Mouse (Mus musculus) frontal cortex, postnatal 36 days (tissue): ENCODE measurements around the gene D930007J09Rik.

Experiments
- DNase-seq, 2 experiments: peaks; one replicate each; pipeline ENCODE4 v3.0.0; 2022; ENCODE audit warnings: low spot score in 2 of 2

The D930007J09Rik gene

DNA sequence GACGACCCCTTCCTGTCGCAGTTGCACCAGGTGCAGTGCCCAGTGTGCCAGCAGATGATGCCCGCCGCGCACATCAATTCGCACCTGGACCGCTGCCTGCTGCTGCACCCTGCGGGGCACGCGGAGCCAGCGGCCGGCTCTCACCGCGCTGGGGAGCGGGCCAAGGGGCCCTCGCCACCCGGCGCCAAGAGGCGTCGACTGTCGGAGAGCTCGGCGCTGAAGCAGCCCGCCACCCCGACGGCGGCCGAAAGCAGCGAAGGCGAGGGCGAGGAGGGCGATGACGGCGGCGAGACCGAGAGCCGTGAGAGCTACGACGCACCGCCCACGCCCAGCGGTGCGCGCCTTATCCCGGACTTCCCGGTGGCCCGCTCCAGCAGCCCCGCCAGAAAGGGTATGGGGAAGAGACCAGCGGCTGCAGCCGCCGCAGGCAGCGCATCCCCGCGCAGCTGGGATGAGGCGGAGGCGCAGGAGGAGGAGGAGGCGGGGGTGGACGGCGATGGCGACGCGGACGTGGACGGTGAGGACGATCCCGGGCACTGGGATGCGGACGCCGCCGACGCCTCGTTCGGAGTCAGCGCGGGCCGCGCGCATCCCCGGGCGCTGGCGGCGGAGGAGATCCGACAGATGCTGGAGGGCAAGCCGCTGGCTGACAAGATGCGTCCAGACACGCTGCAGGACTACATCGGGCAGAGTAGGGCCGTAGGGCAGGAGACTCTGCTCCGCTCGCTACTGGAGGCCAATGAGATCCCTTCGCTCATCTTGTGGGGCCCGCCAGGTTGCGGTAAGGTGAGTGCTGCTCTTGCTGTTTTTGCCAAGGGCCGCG, at the start of gene D930007J09Rik:
Gene D930007J09Rik (minus strand): TSS at position 591 of the 823 bp plus-strand sequence.
- peak; percentile 61 to 65 for DNase-seq

DNA sequence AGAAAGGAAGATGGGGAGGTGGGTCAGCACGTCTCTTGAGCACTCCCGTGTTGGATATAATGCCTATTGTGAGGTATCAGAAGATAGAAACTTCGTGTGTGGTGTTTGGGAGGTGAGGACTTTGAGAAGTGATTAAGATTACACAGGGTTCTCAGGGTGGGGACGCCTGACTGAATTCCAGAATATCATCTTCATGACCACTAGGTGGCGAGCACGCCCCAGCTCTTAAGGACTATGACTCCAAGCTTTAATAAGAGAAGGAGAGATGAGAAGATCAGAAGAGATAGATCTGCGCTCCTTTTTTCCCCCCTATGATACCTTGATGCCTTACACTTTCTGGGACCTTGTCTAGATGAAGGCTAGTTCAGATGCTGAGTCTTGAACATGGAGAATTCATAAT, 49.3 kb upstream of the D930007J09Rik start:
- DNase-seq = peak; percentile 26 to 55

DNA sequence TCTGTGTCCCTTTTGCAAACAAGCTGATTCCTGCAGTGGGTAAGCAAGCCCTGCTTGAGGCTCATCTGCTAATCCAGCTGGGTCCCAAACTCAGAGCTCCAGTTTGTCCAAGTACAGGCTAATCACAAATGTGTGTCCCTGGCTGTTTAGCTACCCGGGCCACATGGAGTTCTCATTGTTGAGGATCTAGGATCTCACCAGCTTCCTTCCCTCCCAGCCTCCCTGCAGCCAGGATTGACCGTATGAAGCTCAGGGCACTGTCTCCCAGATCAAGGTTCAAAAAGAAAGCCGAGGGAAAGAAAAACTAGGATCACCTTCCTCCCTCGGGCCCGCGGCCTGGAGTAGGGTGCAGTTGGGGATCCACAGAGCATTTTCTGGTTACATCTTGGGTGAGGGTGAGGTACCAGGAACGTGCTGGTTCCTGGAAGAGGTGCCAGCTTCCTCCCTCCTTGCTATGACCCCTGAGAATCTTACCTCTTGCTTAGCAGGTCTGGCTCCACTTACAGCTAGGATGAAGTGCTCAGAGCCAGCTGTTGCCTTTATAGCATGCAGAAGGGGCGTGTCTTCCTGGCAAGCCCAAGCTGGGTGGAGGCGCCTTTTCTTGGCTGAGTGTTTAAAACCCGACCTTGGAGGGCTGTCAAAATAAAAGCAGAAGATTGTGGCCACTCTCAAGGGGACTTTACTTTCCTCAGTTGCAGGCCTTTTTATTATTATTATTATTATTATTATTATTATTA, 48.2 kb upstream of the D930007J09Rik start, which contains the start of gene Serpinb1a:
Gene Serpinb1a (minus strand): TSS at position 518 of the 737 bp plus-strand sequence.
- no peak for DNase-seq

DNA sequence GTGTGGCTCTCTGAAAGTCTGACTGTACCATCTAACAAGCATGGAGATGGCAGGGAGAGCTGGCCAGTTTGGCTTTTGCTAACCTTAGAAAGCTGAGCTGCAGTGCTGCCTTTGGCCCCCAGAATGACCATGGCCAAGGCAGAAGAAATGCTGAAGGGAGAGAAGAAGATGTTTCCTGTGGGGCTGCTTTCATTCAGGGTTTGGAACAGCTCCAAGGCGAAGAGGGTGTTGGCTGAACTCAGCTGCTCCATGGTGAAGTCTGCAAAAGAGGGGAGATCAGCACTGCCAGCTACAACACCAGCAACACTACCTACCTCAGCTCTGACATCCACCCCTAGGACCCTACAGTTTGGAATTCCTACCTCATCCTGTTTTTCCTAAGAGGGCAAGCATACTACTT, 47.5 kb upstream of the D930007J09Rik start:
- no peak for DNase-seq

DNA sequence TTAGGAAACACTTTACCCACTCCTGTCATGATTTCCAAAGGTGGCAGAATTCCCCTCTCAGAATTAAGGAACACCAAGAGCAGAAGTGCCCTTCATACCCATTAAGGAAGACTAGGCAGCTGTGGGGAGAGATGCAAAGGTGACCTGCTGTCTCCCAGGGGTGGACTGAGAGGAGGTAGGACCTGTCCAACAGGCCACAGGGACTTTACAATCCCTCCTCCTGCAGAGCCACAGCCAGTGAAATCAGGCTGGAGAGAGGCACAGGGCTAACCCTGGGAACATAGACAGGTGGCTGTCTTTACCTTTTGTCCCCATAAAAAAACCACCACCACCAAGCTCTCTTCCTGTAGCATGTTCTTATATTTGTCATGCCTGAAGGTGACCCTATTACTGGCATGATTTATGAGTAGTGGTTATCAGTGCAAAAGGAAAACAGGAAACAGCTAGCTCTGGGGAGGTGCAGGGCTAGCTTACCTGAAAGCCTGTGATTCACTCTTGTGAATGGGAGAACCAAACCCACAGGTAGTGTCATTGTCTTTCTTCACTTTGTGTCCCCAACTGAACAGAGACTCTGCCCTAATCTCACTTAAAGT, 47.0 kb upstream of the D930007J09Rik start:
- no peak for DNase-seq

DNA sequence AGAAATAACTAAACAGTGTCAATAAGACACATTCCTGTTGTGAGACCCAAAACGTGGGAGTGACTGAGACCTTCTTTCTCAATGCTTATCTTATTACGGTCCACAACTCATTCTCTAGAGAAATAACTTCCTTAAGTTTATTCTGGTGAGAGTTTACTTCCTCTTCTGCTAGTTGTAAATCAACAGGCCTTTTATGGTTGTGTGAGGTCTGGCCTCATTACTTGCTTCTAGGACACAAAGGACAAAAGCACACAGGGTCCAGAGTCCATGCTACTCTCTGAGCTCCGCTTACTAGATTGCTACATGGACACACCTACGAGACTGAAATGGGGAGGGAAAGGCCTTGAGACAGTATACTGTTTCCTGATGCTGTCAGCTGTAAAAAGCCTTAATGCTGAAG, 46.4 kb upstream of the D930007J09Rik start:
- no peak for DNase-seq

DNA sequence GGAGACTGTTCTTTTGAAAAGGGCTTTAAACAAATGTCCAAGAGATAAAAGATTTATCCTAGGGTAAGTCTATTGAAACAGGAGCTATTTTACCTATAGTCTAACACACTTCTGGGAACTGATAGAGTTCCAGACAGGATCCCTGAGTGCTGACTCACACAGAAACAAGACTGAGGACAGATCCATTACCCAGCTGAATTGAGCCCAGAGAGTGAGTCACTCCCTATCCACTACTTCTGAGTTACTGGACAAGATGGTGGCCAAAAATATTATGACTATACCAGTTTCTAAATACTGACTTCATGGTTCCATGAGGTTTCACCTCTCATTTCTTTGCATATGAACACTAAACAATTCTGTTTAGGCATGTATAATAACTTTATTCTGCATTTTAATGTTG, 43.6 kb upstream of the D930007J09Rik start:
- no peak for DNase-seq

DNA sequence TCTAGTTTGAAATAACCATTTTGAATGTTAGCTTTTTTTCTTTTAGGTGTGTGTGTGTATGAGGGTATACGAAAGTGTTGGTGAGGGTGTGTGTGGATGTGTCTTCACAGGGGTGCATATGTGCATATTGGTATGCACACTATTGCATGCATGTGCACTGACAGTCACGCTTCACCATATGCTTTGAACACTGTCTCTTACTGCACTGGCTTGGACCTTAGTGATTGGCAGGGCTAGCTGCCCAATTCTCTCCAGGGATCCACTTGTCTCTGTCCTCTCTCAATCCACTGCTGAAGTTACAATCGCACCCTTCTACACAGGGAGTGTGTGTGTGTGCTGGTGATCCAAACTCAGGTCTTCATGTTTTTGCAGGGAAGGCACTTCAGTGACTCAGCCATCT, 38.7 kb upstream of the D930007J09Rik start:
- no peak for DNase-seq

DNA sequence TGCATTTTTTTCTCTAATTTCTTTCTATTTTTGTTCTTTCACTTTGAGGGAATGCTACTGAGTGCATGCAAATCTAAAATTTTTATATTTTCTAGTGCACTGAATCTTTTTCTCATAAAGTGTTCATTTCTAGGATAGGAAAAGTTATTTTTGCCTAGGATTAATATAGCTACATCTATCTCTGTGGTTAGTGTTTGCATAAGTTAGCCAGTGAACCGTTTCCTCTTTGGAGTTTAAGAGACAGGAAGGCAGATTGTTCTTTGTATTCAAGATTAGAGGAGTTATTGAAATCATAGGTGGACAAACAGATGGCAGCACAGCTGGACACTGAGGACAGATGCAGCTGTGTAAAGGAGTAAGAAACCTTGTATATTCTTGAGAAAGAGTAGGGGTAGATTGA, 36.7 kb upstream of the D930007J09Rik start:
- DNase-seq = no peak

DNA sequence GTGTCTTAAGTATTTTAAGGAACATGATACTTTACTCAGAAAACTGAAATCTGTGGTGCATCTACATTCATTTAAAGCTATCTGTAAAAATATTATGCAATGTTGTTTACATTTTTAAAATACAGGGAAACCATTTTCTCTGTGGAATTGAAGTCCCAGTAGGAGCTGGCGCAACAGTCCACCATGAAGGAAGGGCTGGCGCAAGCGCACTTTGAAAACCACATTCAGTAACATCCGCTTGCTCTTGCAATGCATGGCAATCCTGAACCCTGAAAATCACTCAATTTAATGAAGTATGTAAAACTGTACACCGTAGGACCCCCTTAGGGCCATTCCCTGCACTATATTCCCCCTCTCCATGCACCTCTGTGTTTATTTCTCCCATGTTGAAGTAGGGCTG, 31.9 kb upstream of the D930007J09Rik start:
- DNase-seq = no peak

DNA sequence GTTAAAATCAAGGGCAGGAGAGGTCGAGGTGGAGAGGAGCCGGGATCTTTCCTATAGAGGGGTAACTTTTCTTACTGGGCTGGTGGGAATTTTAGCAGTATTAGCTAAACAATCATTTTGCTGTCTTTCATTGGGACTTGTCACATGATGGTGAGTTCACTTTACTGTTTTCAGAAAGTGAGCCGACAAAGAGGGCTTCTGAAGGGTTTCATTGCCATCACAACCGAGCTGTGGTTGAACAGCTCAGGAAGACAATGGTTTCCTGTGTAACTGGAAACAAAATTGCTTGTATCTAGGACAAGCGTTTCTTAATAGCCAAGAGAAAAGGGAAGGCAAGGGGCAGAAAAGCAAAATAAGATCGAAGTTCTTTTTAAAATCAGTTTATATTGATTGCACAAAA, 30.6 kb upstream of the D930007J09Rik start:
- DNase-seq = no peak

DNA sequence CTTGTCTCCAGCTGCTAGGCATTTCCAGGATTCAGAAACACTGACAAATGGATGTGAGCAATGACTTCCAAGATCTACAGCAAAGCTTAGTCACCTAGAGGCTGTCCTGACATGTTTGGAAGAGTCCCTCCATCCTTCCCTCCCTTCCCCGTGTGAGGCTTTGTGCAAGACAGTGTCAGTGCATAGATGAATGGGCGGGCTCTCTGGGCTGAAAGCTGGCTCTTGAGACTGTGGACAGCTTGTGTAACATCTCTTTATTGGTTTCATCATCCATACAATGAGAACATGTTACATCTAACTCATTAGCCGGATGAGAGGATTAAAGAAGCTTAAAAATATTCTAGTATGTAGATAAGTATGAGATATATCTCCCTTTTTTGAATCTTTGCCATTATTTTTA, 30.1 kb upstream of the D930007J09Rik start:
- DNase-seq = no peak

DNA sequence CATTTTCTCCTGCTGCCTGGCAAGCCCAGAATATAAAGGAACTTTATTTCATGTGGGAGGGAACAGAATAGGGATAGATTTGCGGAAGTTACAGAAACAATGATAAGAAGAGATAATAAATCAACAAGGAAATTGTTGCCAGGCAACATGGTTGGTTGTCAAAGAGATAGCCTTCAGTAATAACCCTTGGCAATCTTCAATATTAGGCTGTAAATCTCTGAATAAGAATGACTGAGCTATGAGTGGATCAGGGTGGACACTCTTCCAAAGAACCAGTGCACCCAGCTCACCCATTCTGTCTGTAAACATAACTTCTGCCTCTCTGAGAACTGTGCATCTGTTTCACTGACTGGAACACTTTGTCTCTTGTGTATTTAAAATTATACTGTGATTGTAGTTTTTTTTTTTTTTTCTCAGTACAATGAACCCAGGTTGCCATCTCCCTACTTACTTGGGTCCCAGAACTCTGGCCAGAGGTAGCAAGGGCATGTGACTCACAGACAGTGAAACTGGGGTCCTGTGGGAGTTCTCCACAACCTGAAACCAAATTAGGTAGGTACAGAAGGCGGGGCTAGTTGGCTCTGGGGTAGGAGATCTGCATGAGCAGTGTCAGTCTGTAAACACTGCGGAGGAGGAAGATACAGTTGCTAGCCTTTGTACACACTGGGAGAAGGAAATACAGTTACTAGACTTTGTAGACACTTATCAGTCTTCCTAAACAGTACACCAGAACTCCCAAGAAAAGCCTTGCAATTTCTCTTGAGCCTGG, 29.0 kb upstream of the D930007J09Rik start:
- no peak for DNase-seq

DNA sequence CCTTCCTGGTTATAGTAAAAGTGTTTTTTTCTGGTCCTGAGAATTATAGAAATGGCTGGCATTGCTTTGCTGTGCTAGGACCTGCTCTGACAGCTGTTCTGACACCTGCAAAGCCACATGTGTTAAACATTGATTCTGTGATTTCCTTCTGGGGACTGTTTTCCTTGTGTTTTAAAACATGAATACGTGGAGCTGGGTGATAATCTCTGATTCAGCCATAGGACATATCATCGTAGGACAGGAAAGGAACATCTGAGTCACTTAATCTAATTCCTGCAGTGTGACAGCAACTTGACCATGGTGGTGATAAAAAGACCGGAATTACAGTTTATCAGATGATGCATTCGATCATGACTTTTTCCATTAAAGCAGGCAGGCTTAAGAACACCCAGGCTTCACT, 26.2 kb upstream of the D930007J09Rik start:
- DNase-seq = no peak

DNA sequence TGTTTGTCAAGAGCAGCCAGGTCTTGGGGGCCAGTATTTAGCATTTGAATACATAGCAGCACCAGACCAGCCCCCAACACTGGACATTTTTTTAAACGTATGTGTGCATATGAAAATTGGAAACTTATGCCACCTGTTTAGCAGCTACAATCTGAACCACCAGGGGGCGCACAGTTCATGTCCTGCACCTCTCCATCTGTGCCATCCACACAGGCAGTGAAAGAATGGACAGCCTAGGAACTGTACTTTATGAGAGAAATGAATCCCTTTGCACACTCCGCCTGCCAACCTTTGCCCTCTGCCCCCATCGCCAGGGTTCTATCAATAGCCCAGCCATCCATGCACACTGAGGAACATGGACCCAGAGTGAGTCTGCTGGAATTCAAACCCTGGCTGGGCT, 25.3 kb upstream of the D930007J09Rik start:
- DNase-seq = peak; percentile 28 to 62

DNA sequence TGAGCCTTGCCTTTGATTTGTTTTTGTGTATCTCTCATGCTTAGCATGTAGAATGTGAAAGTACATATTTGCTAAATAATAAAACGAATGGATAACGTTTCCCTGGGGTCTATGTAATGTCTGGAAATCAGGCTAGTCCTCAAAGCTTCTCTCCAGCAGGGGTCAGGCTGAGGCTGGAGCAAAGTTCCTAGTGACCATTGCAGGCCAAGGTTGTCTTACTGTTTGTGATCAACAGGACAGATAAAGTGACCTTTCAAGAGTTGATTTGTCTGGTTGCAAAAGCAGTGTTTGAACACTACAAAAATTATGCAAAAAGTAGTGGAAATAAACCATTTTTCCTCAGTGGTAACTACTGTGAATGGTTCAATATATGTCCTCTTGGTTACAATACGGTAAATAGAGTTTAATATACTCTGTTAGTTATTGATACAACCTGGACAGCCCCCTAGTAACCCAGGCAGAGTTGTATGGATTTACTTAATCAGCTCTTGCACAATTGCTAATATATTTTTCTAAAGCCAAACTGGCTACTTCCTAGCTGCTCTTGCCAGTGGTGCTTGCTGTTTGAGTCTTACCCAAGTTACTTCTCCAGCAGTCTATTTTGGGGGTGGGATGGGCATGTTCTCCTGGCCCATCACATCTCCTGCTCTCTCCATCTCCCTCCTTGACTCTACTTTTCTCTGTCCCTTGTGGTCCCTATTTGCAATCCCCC, 24.6 kb upstream of the D930007J09Rik start:
- no peak for DNase-seq

DNA sequence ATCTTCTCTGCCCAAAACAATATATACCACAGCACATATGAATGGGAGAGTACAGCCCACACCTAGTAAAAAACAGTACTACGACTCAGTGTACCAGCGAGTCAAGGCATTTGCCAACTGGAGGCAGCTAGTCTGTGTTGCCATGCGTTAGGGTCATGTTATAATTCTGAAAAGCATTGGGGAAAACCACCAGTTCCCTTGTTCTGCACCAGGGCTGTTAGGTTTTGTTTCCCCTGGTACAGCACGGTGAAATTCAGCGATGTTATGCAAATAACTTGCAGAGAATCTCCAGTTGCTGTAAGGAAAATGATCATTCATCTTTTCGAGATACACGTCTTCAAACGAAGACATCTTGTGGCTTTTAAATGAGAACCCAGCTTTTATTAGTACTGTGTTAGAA, 22.9 kb upstream of the D930007J09Rik start:
- no peak for DNase-seq

DNA sequence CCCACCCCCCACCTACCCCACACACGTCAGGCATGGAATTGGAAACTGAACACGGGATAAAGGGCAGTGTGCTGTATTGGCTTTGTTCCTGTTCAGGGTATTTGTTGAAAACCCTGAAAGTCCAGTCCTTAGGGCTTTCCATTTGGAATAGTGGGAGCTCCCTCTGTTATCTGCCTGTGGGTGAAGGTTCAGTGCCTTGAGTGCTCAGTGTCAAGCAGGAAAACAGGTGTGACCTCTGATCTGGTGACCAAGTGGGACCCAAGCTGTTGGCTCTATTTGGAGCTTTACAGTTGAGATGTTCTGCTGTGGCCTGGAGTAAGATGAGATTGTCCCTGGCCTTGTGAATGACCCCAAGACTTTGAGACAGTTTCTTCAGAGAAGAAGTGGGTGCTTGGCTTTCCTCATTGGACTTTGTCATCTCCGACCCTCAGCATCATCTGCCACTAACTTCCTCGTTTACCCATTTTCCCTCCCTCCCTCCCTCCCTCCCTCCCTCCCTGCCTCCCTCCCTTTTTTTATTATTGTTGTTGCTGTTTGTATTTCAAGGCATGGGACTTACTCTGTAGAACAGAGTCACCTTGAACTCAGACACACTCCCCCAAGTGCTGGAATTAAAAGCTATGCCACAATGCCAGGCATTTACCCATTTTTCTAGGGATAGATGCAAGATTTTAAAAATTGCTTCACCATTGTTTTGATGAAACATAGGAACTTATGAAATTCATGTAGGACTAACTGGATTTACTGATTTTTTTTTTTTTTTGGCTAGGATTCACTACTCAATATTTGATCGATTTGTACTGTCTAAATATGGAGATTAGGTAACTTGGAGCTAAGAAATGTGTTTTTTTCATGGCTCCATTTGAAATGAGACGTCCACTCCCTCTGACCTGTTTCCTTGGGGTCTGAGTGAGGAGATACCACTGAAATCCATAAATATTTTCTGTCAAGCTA, 22.0 kb upstream of the D930007J09Rik start:
- DNase-seq = no peak

DNA sequence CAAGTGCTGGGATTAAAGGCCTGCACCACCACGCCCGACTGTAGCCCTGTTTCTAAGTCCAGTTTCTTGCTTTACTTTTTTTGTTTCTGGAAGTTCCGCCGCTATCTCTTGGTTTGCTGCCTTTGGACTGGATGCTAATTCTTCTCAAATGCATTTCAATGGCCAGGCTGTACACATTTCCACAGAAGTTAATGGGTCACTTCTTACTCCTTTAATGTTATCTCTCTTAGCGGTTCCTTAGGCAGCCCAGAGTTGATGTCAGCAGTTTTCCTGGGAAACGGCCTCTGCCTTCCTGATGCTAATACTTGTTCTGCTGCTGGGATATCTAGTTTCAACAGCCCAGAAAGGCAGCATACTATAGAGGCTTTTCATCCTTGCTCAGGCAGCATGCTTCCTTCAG, 20.5 kb upstream of the D930007J09Rik start:
- DNase-seq = no peak

DNA sequence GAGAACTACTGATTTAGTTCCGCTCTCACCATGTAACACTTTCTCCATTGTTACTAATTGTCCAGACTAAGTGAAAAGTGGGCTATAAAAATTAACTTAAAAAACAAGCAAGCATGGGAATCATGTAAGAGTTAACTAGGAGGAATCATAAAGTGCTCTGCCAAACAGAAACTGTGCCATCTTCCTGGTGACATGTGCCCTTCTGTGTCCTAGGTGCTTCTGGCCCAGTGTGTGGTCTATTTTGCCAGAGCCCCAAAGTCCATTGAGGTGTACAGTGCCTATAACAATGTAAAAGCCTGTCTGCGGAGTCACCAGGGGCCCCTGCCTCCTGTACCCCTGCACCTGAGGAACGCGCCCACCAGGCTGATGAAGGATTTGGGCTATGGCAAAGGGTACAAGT, 19.0 kb upstream of the D930007J09Rik start:
- no peak for DNase-seq
